In genomic region chr3:79628182-79628560, GRCm38 (mm10) we compare ENCODE assay signal across 8 mouse cellular contexts. TPM values are rescaled to one million over a fixed set of nuclear protein-coding genes. Genes with fewer than 3 reads are reported as not detected.
DNase-seq lines count a peak whose midpoint lies in the region; ATAC-seq and TF ChIP-seq lines count a peak whose summit lies in the region.

No protein-coding gene starts in this region.

- no peak for DNase-seq in lung, postnatal 0 days (ENCODE audit: low spot score)
- no peak for DNase-seq in lung, postnatal 14 days
- DNase-seq in kidney, postnatal 0 days (ENCODE audit: low spot score): no peak
- DNase-seq in adrenal gland, postnatal 10 days: no peak
- DNase-seq in adrenal gland, adult (ENCODE audit: inconsistent age in 2 of 2, low spot score in 1 of 2): no peak
- no peak for DNase-seq in cerebellum, adult 9-10 months

- TF ChIP-seq CTCF in lung, postnatal 0 days (IDR thresholded peaks at IDR 0.05): no peak
- 0 out of 2 replicates have a peak, but pooled peaks have one; percentile 32 for TF ChIP-seq CTCF in kidney, postnatal 0 days (IDR thresholded peaks at IDR 0.05; ENCODE audit: low read depth)

- no peaks in the 10 kb centered on the region for H3K27me3 ChIP-seq in lung, postnatal 0 days (replicated peaks; ENCODE audit: insufficient read depth, low read length)
- no peaks in the 10 kb centered on the region for H3K27me3 ChIP-seq in erythroblast, embryonic 14.5 days (ENCODE audit: control insufficient read depth)
- no peaks in the 10 kb centered on the region for H3K27me3 ChIP-seq in kidney, postnatal 0 days (ENCODE audit: insufficient read depth, low read length)

- no peaks in the 10 kb centered on the region for H3K9me3 ChIP-seq in lung, postnatal 0 days (ENCODE audit: low read length)
- peaks cover 2% of the 10 kb centered on the region for H3K9me3 ChIP-seq in erythroblast, embryonic 14.5 days (ENCODE audit: control insufficient read depth, low read length)
- H3K9me3 ChIP-seq in kidney, postnatal 0 days (replicated peaks; ENCODE audit: low read length): no peaks in the 10 kb centered on the region

- peaks cover 4% of the 10 kb centered on the region; the same call in 1 of the 2 replicates for H3K4me1 ChIP-seq in lung, postnatal 0 days (ENCODE audit: insufficient read depth, low read depth, low read length)
- peaks cover 26% of the 10 kb centered on the region for H3K4me1 ChIP-seq in erythroblast, embryonic 14.5 days (ENCODE audit: control insufficient read depth)
- 0 out of 2 replicates have a peak, but pooled peaks cover 4% of the 10 kb centered on the region for H3K4me1 ChIP-seq in kidney, postnatal 0 days (replicated peaks; ENCODE audit: insufficient read depth, low read length)

- WGBS in lung, postnatal 0 days: under 1% methylated on average over 9 of the region's 9 CpGs
- 0% methylated on average over 9 of the region's 9 CpGs for WGBS in kidney, postnatal 0 days

- H3K36me3 ChIP-seq in lung, postnatal 0 days (ENCODE audit: insufficient read depth, low read length): 0 out of 2 replicates have a peak, but pooled peaks cover 4% of the 10 kb centered on the region
- H3K36me3 ChIP-seq in erythroblast, embryonic 14.5 days (ENCODE audit: control insufficient read depth): peaks cover 28% of the 10 kb centered on the region
- H3K36me3 ChIP-seq in kidney, postnatal 0 days (ENCODE audit: insufficient read depth, low read length): peaks cover 9% of the 10 kb centered on the region; the same call in 1 of the 2 replicates

- H3K4me2 ChIP-seq in lung, postnatal 0 days (replicated peaks; ENCODE audit: low read depth, low read length): peak overlapping the region; percentile 80
- H3K4me2 ChIP-seq in kidney, postnatal 0 days (ENCODE audit: low read length): peak overlapping the region; percentile 72

- TF ChIP-seq EP300 in lung, postnatal 0 days (IDR thresholded peaks at IDR 0.05): 0 out of 2 replicates have a peak, but pooled peaks have one; percentile 11

- H3K4me3 ChIP-seq in lung, postnatal 0 days (ENCODE audit: low read depth, low read length): peak overlapping the region; percentile 76
- H3K4me3 ChIP-seq in erythroblast, embryonic 14.5 days (replicated peaks): peak overlapping the region; percentile 82
- peak overlapping the region; percentile 73 for H3K4me3 ChIP-seq in kidney, postnatal 0 days (replicated peaks; ENCODE audit: low read depth, low read length)

- ATAC-seq in lung, postnatal 0 days: peak; percentile 3
- ATAC-seq in kidney, postnatal 0 days (replicated peaks; ENCODE audit: low FRiP score, low read depth): no peak; the same call in 1 of the 2 replicates
- ATAC-seq in monocyte, adult 5-6 weeks (replicated peaks; ENCODE audit: insufficient number of reproducible peaks, low FRiP score, low TSS enrichment, poor library complexity, severe bottlenecking): peak; percentile 16

- H3K9ac ChIP-seq in lung, postnatal 0 days (replicated peaks; ENCODE audit: low read depth): peak overlapping the region; percentile 62
- peak overlapping the region; percentile 44 for H3K9ac ChIP-seq in kidney, postnatal 0 days (ENCODE audit: low read depth, low read length)

- H3K27ac ChIP-seq in lung, postnatal 0 days (ENCODE audit: low read length): peak overlapping the region; percentile 77
- peak overlapping the region; percentile 73 for H3K27ac ChIP-seq in kidney, postnatal 0 days

RNA-seq across cellular contexts. Expression of gene 4930579G24Rik, which starts 0.7 kb away (rescaled TPM):
- polyA plus RNA-seq in lung, postnatal 0 days (2015; fragmentation: Nextera tagmentation; extraction: Ambion mirVana): 4.3 and 5.3 TPM in 2 replicates
- 0.33 and 0.53 TPM in 2 replicates for polyA plus RNA-seq in erythroblast, embryonic 14.5 days (2012)
- 13.2 and 18.6 TPM in 2 replicates for polyA plus RNA-seq in kidney, postnatal 0 days (2015; fragmentation: Nextera tagmentation; extraction: Ambion mirVana)
- total RNA-seq in monocyte, adult 5-6 weeks (2017): 4.4 to 5.3 TPM in 2 of 3 replicates, not detected in the other
- total RNA-seq in adrenal gland, postnatal 10 days (2021): 1 to 10 TPM; 5.5 to 5.7 TPM

RNA-seq across cellular contexts. Expression of gene Etfdh, which starts 1.1 kb away (rescaled TPM):
- 53.3 and 53.5 TPM in 2 replicates for polyA plus RNA-seq in lung, postnatal 0 days (2015; fragmentation: Nextera tagmentation; extraction: Ambion mirVana)
- polyA plus RNA-seq in erythroblast, embryonic 14.5 days (2012): 0.95 and 1.1 TPM in 2 replicates
- polyA plus RNA-seq in kidney, postnatal 0 days (2015; fragmentation: Nextera tagmentation; extraction: Ambion mirVana): 97.0 and 103 TPM in 2 replicates
- 34.8 to 50.9 TPM (median 49.1 TPM) in 3 replicates for total RNA-seq in monocyte, adult 5-6 weeks (2017)
- 100 to 1,000 TPM; 567 to 579 TPM for total RNA-seq in adrenal gland, postnatal 10 days (2021)

RNA-seq across cellular contexts. Expression of gene Ppid, which starts 37.0 kb away (rescaled TPM):
- 36.6 and 44.6 TPM in 2 replicates for polyA plus RNA-seq in lung, postnatal 0 days (2015; fragmentation: Nextera tagmentation; extraction: Ambion mirVana)
- 2.2 and 2.5 TPM in 2 replicates for polyA plus RNA-seq in erythroblast, embryonic 14.5 days (2012)
- polyA plus RNA-seq in kidney, postnatal 0 days (2015; fragmentation: Nextera tagmentation; extraction: Ambion mirVana): 85.6 and 93.8 TPM in 2 replicates
- total RNA-seq in monocyte, adult 5-6 weeks (2017): 99.2 to 136 TPM (median 131 TPM) in 3 replicates
- 10 to 100 TPM; 40.5 to 45.7 TPM for total RNA-seq in adrenal gland, postnatal 10 days (2021)

Comparison
In these comparisons a context has a peak if more than half of its experiments do, and no peak if none do; other contexts are left out.
1. RNA of gene Etfdh, which starts 1.1 kb away (polyA plus RNA-seq): 97.0 to 103 TPM in kidney, postnatal 0 days and 53.3 to 53.5 TPM in lung, postnatal 0 days; 0.95 to 1.1 TPM in erythroblast, embryonic 14.5 days; every median in the first group is over 10 times any median in the second.
2. RNA of gene Ppid, which starts 37.0 kb away (polyA plus RNA-seq): 85.6 to 93.8 TPM in kidney, postnatal 0 days and 36.6 to 44.6 TPM in lung, postnatal 0 days; 2.2 to 2.5 TPM in erythroblast, embryonic 14.5 days; every median in the first group is over 10 times any median in the second.
3. Peak in every context shown above with its lines, with median percentiles within 50 percentile points of each other: H3K4me3 ChIP-seq.